Mouse (Mus musculus): ENCODE data around the gene Bin2.

GRCm38 (mm10) chr15:100637661-100638060 is 31.7 kb downstream of the Bin2 start:
- TF ChIP-seq CTCF (IDR thresholded peaks at IDR 0.05; ENCODE audit: extremely low read depth, insufficient read depth, insufficient read length, insufficient replicate concordance) (peak; percentile 41; the same call in 1 of the 2 replicates), POLR2A (IDR thresholded peaks at IDR 0.05; ENCODE audit: low read depth, low read length) (no peak)
